Mouse (Mus musculus) liver, embryonic 11.5 days (tissue): Measurements from ENCODE around the gene Nfix. TPM values are rescaled to one million over a fixed set of nuclear protein-coding genes. Genes with fewer than 3 reads are reported as not detected.

Experiments used
- ATAC-seq: fragments of 200-750 bp; cut with Nextera tagmentation; replicated peaks from 2 replicates; pipeline ENCODE4 v1.8.0; 2017; ENCODE audit warnings: moderate number of reproducible peaks, mild to moderate bottlenecking, moderate TSS enrichment, moderate library complexity; ENCODE audit not compliant: low FRiP score
- DNase-seq: peaks from one replicate; pipeline ENCODE4 v3.0.0-alpha.2; 2017; ENCODE audit warnings: low spot score
- H3K27ac ChIP-seq: fragments of 300-500 bp; sonication (generic); 2 replicates; pipeline ENCODE4 v1.5.1; 2014; ENCODE audit warnings: mild to moderate bottlenecking, low read depth, low read length, control low read depth
- H3K27me3 ChIP-seq: fragments of 300-500 bp; sonication (generic); replicated peaks from 2 replicates; pipeline ENCODE4 v1.6.1; 2014; ENCODE audit warnings: low read length, mixed read lengths; ENCODE audit not compliant: control insufficient read depth, insufficient read depth
- H3K36me3 ChIP-seq: fragments of 300-500 bp; sonication (generic); 2 replicates; pipeline ENCODE4 v1.6.1; 2014; ENCODE audit warnings: mild to moderate bottlenecking, low read length, moderate library complexity, mixed read lengths; ENCODE audit not compliant: control insufficient read depth, insufficient read depth
- H3K4me1 ChIP-seq: fragments of 300-500 bp; sonication (generic); replicated peaks from 2 replicates; pipeline ENCODE4 v1.6.1; 2014; ENCODE audit warnings: low read length, mixed read lengths; ENCODE audit not compliant: control insufficient read depth, insufficient read depth
- H3K4me2 ChIP-seq: fragments of 300-500 bp; sonication (generic); 2 replicates; pipeline ENCODE4 v1.6.1; 2014; ENCODE audit warnings: mild to moderate bottlenecking, control low read depth, moderate library complexity
- H3K4me3 ChIP-seq: fragments of 300-500 bp; sonication (generic); 2 replicates; pipeline ENCODE4 v1.5.1; 2014; ENCODE audit warnings: low read depth, low read length, control low read depth
- H3K9ac ChIP-seq: fragments of 300-500 bp; sonication (generic); 2 replicates; pipeline ENCODE4 v1.6.1; 2014; ENCODE audit warnings: low read depth, low read length, control low read depth
- H3K9me3 ChIP-seq: fragments of 300-500 bp; sonication (generic); 2 replicates; pipeline ENCODE4 v1.6.1; 2016; ENCODE audit warnings: low read length, inconsistent platforms, mixed read lengths; ENCODE audit not compliant: control insufficient read depth
- WGBS: fragments of 180-500 bp; shearing (Covaris S2); extraction: QIAGEN DNeasy Blood & Tissue Kit; methylation state at CpG from one replicate; pipeline ENCODE4 v1.1.7; 2014; 5-methylcytosine and 5-hydroxymethylcytosine counted together
- polyA plus RNA-seq: library from polyadenylated mRNA; unstranded; fragments of >200 nt; fragmentation: Nextera tagmentation; extraction: Ambion mirVana; gene quantifications from 2 replicates; pipeline ENCODE4 v1.2.1, GENCODE M21; 2014

The Nfix gene
- polyA plus RNA-seq, 1 experiment from 2014 or later, result 7.1 TPM

- H3K27me3 ChIP-seq, result no peaks in the 10 kb centered on the region
- H3K4me1 ChIP-seq, result peaks cover 16% of the 10 kb centered on the region
- DNase-seq, result no peak
- H3K9me3 ChIP-seq, result no peaks in the 10 kb centered on the region
- H3K9ac ChIP-seq, result 0 out of 2 replicates have a peak within 1 kb of the TSS, but pooled peaks have one; percentile 9
- H3K4me3 ChIP-seq, result peak within 1 kb of the TSS; percentile 12; the same call in 1 of the 2 replicates
- WGBS, result 56% methylated on average over 3 of the region's 3 CpGs
- no peak within 1 kb of the TSS for H3K27ac ChIP-seq
- no peak for ATAC-seq
- peak within 1 kb of the TSS; percentile 54 for H3K4me2 ChIP-seq
- no peaks in the 10 kb centered on the region for H3K36me3 ChIP-seq
Measured at GRCm38 (mm10) chr8:84822723-84823122, 22.6 kb upstream of the Nfix start, which contains the start of gene Dand5. TSS of gene Dand5 (minus strand) at chr8:84822823.

- 73% methylated on average over 17 of the region's 17 CpGs for WGBS
- Histone ChIP-seq H3K4me3 (no peak overlapping the region), H3K27ac (no peak overlapping the region), H3K9ac (no peak overlapping the region), H3K27me3 (peaks cover 24% of the 10 kb centered on the region), H3K4me2 (no peak overlapping the region), H3K4me1 (peaks cover 13% of the 10 kb centered on the region), H3K9me3 (no peaks in the 10 kb centered on the region), H3K36me3 (no peaks in the 10 kb centered on the region)
- no peak for DNase-seq
- ATAC-seq, result no peak
Measured at GRCm38 (mm10) chr8:84816117-84816516, 16.0 kb upstream of the Nfix start.

- H3K4me3 ChIP-seq, result no peak overlapping the region
- H3K27me3 ChIP-seq, result peaks cover 30% of the 10 kb centered on the region
- H3K36me3 ChIP-seq, result no peaks in the 10 kb centered on the region
- 13% methylated on average over 9 of the region's 9 CpGs for WGBS
- DNase-seq (peak; percentile 90), ATAC-seq (peak; percentile 78)
- no peak overlapping the region for H3K9ac ChIP-seq
- H3K4me2 ChIP-seq, result no peak overlapping the region
- peaks cover 19% of the 10 kb centered on the region for H3K4me1 ChIP-seq
- no peaks in the 10 kb centered on the region for H3K9me3 ChIP-seq
- H3K27ac ChIP-seq, result no peak overlapping the region
Measured at GRCm38 (mm10) chr8:84815547-84815946, 15.4 kb upstream of the Nfix start.

GRCm38 (mm10) chr8:84814555-84815441 lies 14.7 kb upstream of the Nfix start:
- Histone ChIP-seq H3K4me3 (no peak overlapping the region), H3K27ac (no peak overlapping the region), H3K9ac (no peak overlapping the region)

GRCm38 (mm10) chr8:84814240-84814554 lies 14.1 kb upstream of the Nfix start:
- Histone ChIP-seq H3K9ac (no peak overlapping the region), H3K4me1 (peaks cover 24% of the 10 kb centered on the region), H3K27ac (no peak overlapping the region), H3K4me3 (no peak overlapping the region), H3K36me3 (no peaks in the 10 kb centered on the region), H3K9me3 (no peaks in the 10 kb centered on the region), H3K27me3 (peaks cover 38% of the 10 kb centered on the region), H3K4me2 (no peak overlapping the region)
- no peak for ATAC-seq
- DNase-seq, result no peak
- 90% methylated on average over 11 of the region's 11 CpGs for WGBS

More at GRCm38 (mm10) chr8:84814555-84815441, 14.7 kb upstream of the Nfix start:
- DNase-seq (no peak), ATAC-seq (no peak)
- Histone ChIP-seq H3K9me3 (no peaks in the 10 kb centered on the region), H3K4me1 (peaks cover 21% of the 10 kb centered on the region), H3K36me3 (no peaks in the 10 kb centered on the region), H3K4me2 (no peak overlapping the region), H3K27me3 (peaks cover 34% of the 10 kb centered on the region)
- 45% methylated on average over 19 of the region's 19 CpGs for WGBS

GRCm38 (mm10) chr8:84813830-84814229 lies 13.7 kb upstream of the Nfix start:
- H3K27me3 ChIP-seq, result peaks cover 41% of the 10 kb centered on the region
- no peaks in the 10 kb centered on the region for H3K36me3 ChIP-seq
- H3K27ac ChIP-seq, result no peak overlapping the region
- no peak for ATAC-seq
- H3K4me3 ChIP-seq, result no peak overlapping the region
- no peak overlapping the region for H3K4me2 ChIP-seq
- no peak for DNase-seq
- H3K9ac ChIP-seq, result no peak overlapping the region
- no peaks in the 10 kb centered on the region for H3K9me3 ChIP-seq
- peaks cover 24% of the 10 kb centered on the region for H3K4me1 ChIP-seq
- WGBS, result 56% methylated on average over 3 of the region's 3 CpGs

GRCm38 (mm10) chr8:84813059-84813458 lies 12.9 kb upstream of the Nfix start:
- 0 out of 2 replicates have a peak, but pooled peaks have one; percentile 44 for ATAC-seq
- Histone ChIP-seq H3K4me2 (no peak overlapping the region), H3K9ac (no peak overlapping the region), H3K27ac (no peak overlapping the region), H3K4me1 (peaks cover 24% of the 10 kb centered on the region), H3K27me3 (peaks cover 44% of the 10 kb centered on the region), H3K9me3 (no peaks in the 10 kb centered on the region), H3K36me3 (no peaks in the 10 kb centered on the region), H3K4me3 (no peak overlapping the region)
- WGBS, result under 1% methylated on average over 5 of the region's 5 CpGs
- DNase-seq, result peak; percentile 77

- ATAC-seq (no peak), DNase-seq (no peak)
- Histone ChIP-seq H3K4me2 (peak overlapping the region; percentile 68), H3K9me3 (no peaks in the 10 kb centered on the region), H3K4me1 (peaks cover 24% of the 10 kb centered on the region), H3K36me3 (no peaks in the 10 kb centered on the region), H3K4me3 (peak overlapping the region; percentile 39), H3K27me3 (peaks cover 44% of the 10 kb centered on the region), H3K27ac (no peak overlapping the region), H3K9ac (no peak overlapping the region)
- 30% methylated on average over 10 of the region's 10 CpGs for WGBS
Measured at GRCm38 (mm10) chr8:84811303-84811702, 11.2 kb upstream of the Nfix start.

GRCm38 (mm10) chr8:84810896-84811295 lies 10.8 kb upstream of the Nfix start:
- Histone ChIP-seq H3K4me2 (peak overlapping the region; percentile 68), H3K27me3 (peaks cover 45% of the 10 kb centered on the region), H3K27ac (no peak overlapping the region), H3K4me3 (peak overlapping the region; percentile 39), H3K9ac (no peak overlapping the region), H3K4me1 (peaks cover 24% of the 10 kb centered on the region), H3K9me3 (peaks cover 2% of the 10 kb centered on the region; the same call in 1 of the 2 replicates), H3K36me3 (no peaks in the 10 kb centered on the region)
- 2% methylated on average over 31 of the region's 32 CpGs for WGBS
- DNase-seq, result peak; percentile 85
- ATAC-seq, result peak; percentile 67
